Mouse (Mus musculus): ENCODE data around the gene Prodh2. TPM values are rescaled to one million over a fixed set of nuclear protein-coding genes. Genes with fewer than 3 reads are reported as not detected.

The Prodh2 gene
- polyA plus RNA-seq, 1 experiment, result not detected

- H3K4me3 ChIP-seq (ENCODE audit: insufficient read depth, low read depth, low read length), result peak overlapping the region; percentile 95
- peaks cover 43% of the 10 kb centered on the region for H3K4me1 ChIP-seq (ENCODE audit: control insufficient read depth, insufficient read depth, low read length)
- 2% methylated on average over 26 of the region's 26 CpGs for WGBS
- TF ChIP-seq POLR2A (IDR thresholded peaks at IDR 0.05; ENCODE audit: insufficient read depth, low read depth, low read length) (no peak), CTCF (IDR thresholded peaks at IDR 0.05; ENCODE audit: insufficient read depth, low read depth, low read length) (no peak)
- peak overlapping the region; percentile 49 for H3K27ac ChIP-seq (ENCODE audit: insufficient read depth, low read depth, low read length)
Observed at GRCm38 (mm10) chr7:30533941-30534632, 40.7 kb downstream of the Prodh2 start.

GRCm38 (mm10) chr7:30534633-30535577 is 41.5 kb downstream of the Prodh2 start, which contains the start of gene Arhgap33:
Gene Arhgap33 (minus strand): TSS chr7:30535060.
- Histone ChIP-seq H3K27ac (ENCODE audit: insufficient read depth, low read depth, low read length) (peak within 1 kb of the TSS; percentile 81), H3K4me3 (ENCODE audit: insufficient read depth, low read depth, low read length) (peak within 1 kb of the TSS; percentile 95), H3K4me1 (ENCODE audit: control insufficient read depth, insufficient read depth, low read length) (peaks cover 38% of the 10 kb centered on the region)
- under 1% methylated on average over 84 of the region's 84 CpGs for WGBS
- TF ChIP-seq CTCF (IDR thresholded peaks at IDR 0.05; ENCODE audit: insufficient read depth, low read depth, low read length) (no peak), POLR2A (IDR thresholded peaks at IDR 0.05; ENCODE audit: insufficient read depth, low read depth, low read length) (no peak)

DNA sequence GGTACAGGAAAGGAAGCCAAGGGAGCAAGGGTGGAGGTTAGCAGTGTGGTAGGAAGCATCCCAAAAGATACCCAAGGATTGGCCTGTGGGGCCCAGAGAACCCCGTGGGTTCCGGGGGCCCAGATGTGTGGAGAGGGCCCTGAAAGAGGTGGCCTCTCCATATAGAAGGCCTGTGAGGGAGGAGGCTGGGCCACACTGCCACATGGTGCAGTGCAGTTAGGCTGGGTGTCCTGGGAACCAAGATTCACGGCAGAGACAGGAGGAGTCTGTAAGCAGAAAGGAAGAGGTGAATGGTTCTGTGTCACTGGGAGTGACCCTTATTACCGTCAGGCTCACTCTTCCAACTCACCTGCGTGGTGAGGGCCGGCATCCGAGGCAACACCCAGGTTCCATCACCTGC is 47.1 kb downstream of the Prodh2 start:
- 92% methylated on average over 7 of the region's 7 CpGs for WGBS
- Histone ChIP-seq H3K27ac (ENCODE audit: insufficient read depth, low read depth, low read length) (no peak overlapping the region), H3K4me1 (ENCODE audit: control insufficient read depth, insufficient read depth, low read length) (peaks cover 1% of the 10 kb centered on the region; the same call in 1 of the 2 replicates), H3K4me3 (ENCODE audit: insufficient read depth, low read depth, low read length) (no peak overlapping the region)
- TF ChIP-seq CTCF (IDR thresholded peaks at IDR 0.05; ENCODE audit: insufficient read depth, low read depth, low read length) (no peak), POLR2A (IDR thresholded peaks at IDR 0.05; ENCODE audit: insufficient read depth, low read depth, low read length) (no peak)

- 86% methylated on average over 2 of the region's 2 CpGs for WGBS
- H3K4me1 ChIP-seq (ENCODE audit: control insufficient read depth, insufficient read depth, low read length), result no peaks in the 10 kb centered on the region
- H3K27ac ChIP-seq (ENCODE audit: insufficient read depth, low read depth, low read length), result no peak overlapping the region
- H3K4me3 ChIP-seq (ENCODE audit: insufficient read depth, low read depth, low read length), result no peak overlapping the region
- TF ChIP-seq POLR2A (IDR thresholded peaks at IDR 0.05; ENCODE audit: insufficient read depth, low read depth, low read length), result no peak
Observed at GRCm38 (mm10) chr7:30544327-30544726, 50.9 kb downstream of the Prodh2 start.

DNA sequence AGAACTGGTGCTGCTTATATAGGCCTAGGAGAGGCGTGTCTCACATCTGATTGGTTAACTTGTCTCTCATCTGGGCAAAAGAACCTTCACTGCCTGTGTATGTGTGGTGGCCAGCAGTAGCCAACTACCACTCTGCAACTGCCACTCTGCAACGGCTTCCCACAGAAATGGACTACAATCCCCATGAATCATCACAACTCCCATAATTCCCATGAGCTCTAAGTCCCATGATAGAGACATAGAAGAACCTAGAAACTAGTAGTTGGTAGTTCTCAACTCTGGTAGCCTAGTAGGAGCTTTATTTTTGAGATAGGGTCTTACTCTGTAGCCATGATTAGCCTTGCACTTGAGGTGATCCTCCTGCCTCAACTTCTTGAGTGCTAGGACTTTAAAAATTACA is 56.5 kb downstream of the Prodh2 start:
- WGBS, result 86% methylated on average over 2 of the region's 2 CpGs
- Histone ChIP-seq H3K4me1 (ENCODE audit: control insufficient read depth, insufficient read depth, low read length) (peaks cover 13% of the 10 kb centered on the region), H3K27ac (ENCODE audit: insufficient read depth, low read depth, low read length) (no peak overlapping the region), H3K4me3 (ENCODE audit: insufficient read depth, low read depth, low read length) (no peak overlapping the region)
- TF ChIP-seq POLR2A (IDR thresholded peaks at IDR 0.05; ENCODE audit: insufficient read depth, low read depth, low read length), result no peak
- TF ChIP-seq CTCF (IDR thresholded peaks at IDR 0.05; ENCODE audit: insufficient read depth, low read depth, low read length), result no peak

- H3K4me1 ChIP-seq (ENCODE audit: control insufficient read depth, insufficient read depth, low read length), result peaks cover 13% of the 10 kb centered on the region
- H3K27ac ChIP-seq (ENCODE audit: insufficient read depth, low read depth, low read length), result no peak overlapping the region
- no peak overlapping the region for H3K4me3 ChIP-seq (ENCODE audit: insufficient read depth, low read depth, low read length)
- TF ChIP-seq POLR2A (IDR thresholded peaks at IDR 0.05; ENCODE audit: insufficient read depth, low read depth, low read length) (no peak), CTCF (IDR thresholded peaks at IDR 0.05; ENCODE audit: insufficient read depth, low read depth, low read length) (no peak)
- 92% methylated on average over 1 of the region's 1 CpGs for WGBS
Observed at GRCm38 (mm10) chr7:30550603-30551002, 57.2 kb downstream of the Prodh2 start.

- peak overlapping the region; percentile 72 for H3K4me3 ChIP-seq (ENCODE audit: insufficient read depth, low read depth, low read length)
- peak overlapping the region; percentile 90 for H3K27ac ChIP-seq (ENCODE audit: insufficient read depth, low read depth, low read length)
- H3K4me1 ChIP-seq (ENCODE audit: control insufficient read depth, insufficient read depth, low read length), result peaks cover 13% of the 10 kb centered on the region
- TF ChIP-seq CTCF (IDR thresholded peaks at IDR 0.05; ENCODE audit: insufficient read depth, low read depth, low read length) (no peak), POLR2A (IDR thresholded peaks at IDR 0.05; ENCODE audit: insufficient read depth, low read depth, low read length) (no peak)
- 3% methylated on average over 10 of the region's 10 CpGs for WGBS
Observed at GRCm38 (mm10) chr7:30551445-30552101, 58.2 kb downstream of the Prodh2 start.

- peak; percentile 10; the same call in 1 of the 2 replicates for TF ChIP-seq CTCF (IDR thresholded peaks at IDR 0.05; ENCODE audit: insufficient read depth, low read depth, low read length)
- no peak; the same call in 1 of the 2 replicates for TF ChIP-seq POLR2A (IDR thresholded peaks at IDR 0.05; ENCODE audit: insufficient read depth, low read depth, low read length)
- WGBS, result under 1% methylated on average over 44 of the region's 44 CpGs
Observed at GRCm38 (mm10) chr7:30552102-30553020, 58.9 kb downstream of the Prodh2 start, which contains the start of the genes Hspb6 and Proser3. Gene Hspb6 (plus strand): TSS chr7:30552178. Gene Proser3 (minus strand): TSS chr7:30552299.

More at GRCm38 (mm10) chr7:30552102-30553020, 58.9 kb downstream of the Prodh2 start, which contains the start of the genes Hspb6 and Proser3:
- H3K4me3 ChIP-seq (ENCODE audit: insufficient read depth, low read depth, low read length), result peak within 1 kb of the TSS; percentile 72
- peaks cover 13% of the 10 kb centered on the region for H3K4me1 ChIP-seq (ENCODE audit: control insufficient read depth, insufficient read depth, low read length)
- H3K27ac ChIP-seq (ENCODE audit: insufficient read depth, low read depth, low read length), result peak within 1 kb of the TSS; percentile 90

Measured in olfactory bulb, adult 2 months (tissue).